Mouse (Mus musculus): ENCODE measurements at regions not wholly inside any gene's neighbourhood (a gene's known extent, or its start where the extent isn't known, plus 50 kb on each side); places are given as distances from the start of the nearest gene placed in this dataset.

GRCm38 (mm10) chr13:118448977-118449705 lies 62.1 kb upstream of the Mrps30 start:
- ATAC-seq (ENCODE audit: insufficient read depth, low read depth), result no peak
- no peaks in the 10 kb centered on the region for H3K9me3 ChIP-seq (replicated peaks; ENCODE audit: control insufficient read depth, low read length)
- H3K27me3 ChIP-seq (ENCODE audit: control insufficient read depth, insufficient read depth, low read length), result no peaks in the 10 kb centered on the region

DNA sequence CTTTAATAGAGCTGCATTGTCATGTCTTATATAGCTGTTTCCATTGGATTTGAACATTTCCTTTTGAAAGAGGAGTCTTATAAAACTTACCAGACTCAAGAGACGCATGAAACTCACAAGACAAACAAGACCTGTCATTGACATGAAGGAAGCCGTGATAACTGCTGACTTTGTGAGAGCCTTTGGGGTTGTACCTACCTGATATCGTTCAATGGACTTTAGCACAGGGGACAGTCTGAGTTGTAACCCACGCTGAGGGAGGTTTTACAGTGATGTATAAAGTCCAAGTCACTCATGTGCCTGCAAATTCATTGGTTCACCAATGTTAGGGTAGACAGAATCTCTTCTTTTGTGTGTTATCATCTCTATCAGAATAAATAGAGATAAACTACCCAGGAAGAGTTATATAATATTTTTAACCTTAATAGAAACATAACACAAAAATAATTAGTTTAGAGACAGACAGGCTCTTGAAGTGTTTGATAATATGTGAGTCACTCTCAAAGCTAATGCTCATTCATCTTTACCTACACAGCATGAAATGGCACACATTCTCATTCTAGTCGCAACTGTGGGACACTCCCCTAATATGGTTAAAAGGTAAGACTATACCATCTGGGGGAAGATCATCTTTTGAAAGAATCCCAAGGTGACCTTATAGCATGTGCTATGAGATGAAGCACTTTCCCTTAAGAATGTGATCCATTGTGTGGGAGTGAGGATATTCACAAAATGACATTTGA lies 54.4 kb upstream of the Mrps30 start:
- Histone ChIP-seq H3K4me2 (ENCODE audit: low read depth, low read length) (no peak overlapping the region), H3K4me3 (ENCODE audit: low read depth, low read length) (no peak overlapping the region), H3K27ac (ENCODE audit: low read depth) (no peak overlapping the region), H3K36me3 (replicated peaks; ENCODE audit: control insufficient read depth, insufficient read depth, low read length) (no peaks in the 10 kb centered on the region), H3K27me3 (ENCODE audit: control insufficient read depth, insufficient read depth, low read length) (no peaks in the 10 kb centered on the region), H3K9me3 (replicated peaks; ENCODE audit: control insufficient read depth, low read length) (no peaks in the 10 kb centered on the region), H3K4me1 (ENCODE audit: control insufficient read depth, insufficient read depth) (no peaks in the 10 kb centered on the region), H3K9ac (replicated peaks; ENCODE audit: low read depth, low read length) (no peak overlapping the region)
- 76% methylated on average over 5 of the region's 5 CpGs for WGBS
- DNase-seq (ENCODE audit: low spot score) (no peak), ATAC-seq (ENCODE audit: insufficient read depth, low read depth) (no peak)
- TF ChIP-seq EP300 (IDR thresholded peaks at IDR 0.05; ENCODE audit: low read depth) (no peak), CTCF (IDR thresholded peaks at IDR 0.05; ENCODE audit: low read depth) (no peak)

More at GRCm38 (mm10) chr13:118448977-118449705, 62.1 kb upstream of the Mrps30 start:
- Histone ChIP-seq H3K27ac (ENCODE audit: low read depth) (no peak overlapping the region), H3K9ac (replicated peaks; ENCODE audit: low read depth, low read length) (no peak overlapping the region), H3K4me2 (ENCODE audit: low read depth, low read length) (no peak overlapping the region), H3K4me1 (ENCODE audit: control insufficient read depth, insufficient read depth) (no peaks in the 10 kb centered on the region), H3K4me3 (ENCODE audit: low read depth, low read length) (no peak overlapping the region), H3K36me3 (replicated peaks; ENCODE audit: control insufficient read depth, insufficient read depth, low read length) (no peaks in the 10 kb centered on the region)
- no peak for DNase-seq (ENCODE audit: low spot score)
- 64% methylated on average over 6 of the region's 6 CpGs for WGBS
- no peak for TF ChIP-seq CTCF (IDR thresholded peaks at IDR 0.05; ENCODE audit: low read depth)
- TF ChIP-seq EP300 (IDR thresholded peaks at IDR 0.05; ENCODE audit: low read depth), result no peak

Data from heart, postnatal 0 days (tissue).